Mouse (Mus musculus) cerebellum, adult 8-10 months (tissue): ENCODE data around the gene Commd7.
A peak's percentile ranks its signal among the peaks of the same experiment; 100 is the strongest.
"Not testable (repeated sequence)": the region's sequence is repeated elsewhere in the genome, so short reads cannot be mapped to it uniquely, and the experiment has no call there.

ENCODE experiments used
- DNase-seq: peaks from one replicate; pipeline ENCODE4 v3.0.0; 2022

Commd7 gene

DNA sequence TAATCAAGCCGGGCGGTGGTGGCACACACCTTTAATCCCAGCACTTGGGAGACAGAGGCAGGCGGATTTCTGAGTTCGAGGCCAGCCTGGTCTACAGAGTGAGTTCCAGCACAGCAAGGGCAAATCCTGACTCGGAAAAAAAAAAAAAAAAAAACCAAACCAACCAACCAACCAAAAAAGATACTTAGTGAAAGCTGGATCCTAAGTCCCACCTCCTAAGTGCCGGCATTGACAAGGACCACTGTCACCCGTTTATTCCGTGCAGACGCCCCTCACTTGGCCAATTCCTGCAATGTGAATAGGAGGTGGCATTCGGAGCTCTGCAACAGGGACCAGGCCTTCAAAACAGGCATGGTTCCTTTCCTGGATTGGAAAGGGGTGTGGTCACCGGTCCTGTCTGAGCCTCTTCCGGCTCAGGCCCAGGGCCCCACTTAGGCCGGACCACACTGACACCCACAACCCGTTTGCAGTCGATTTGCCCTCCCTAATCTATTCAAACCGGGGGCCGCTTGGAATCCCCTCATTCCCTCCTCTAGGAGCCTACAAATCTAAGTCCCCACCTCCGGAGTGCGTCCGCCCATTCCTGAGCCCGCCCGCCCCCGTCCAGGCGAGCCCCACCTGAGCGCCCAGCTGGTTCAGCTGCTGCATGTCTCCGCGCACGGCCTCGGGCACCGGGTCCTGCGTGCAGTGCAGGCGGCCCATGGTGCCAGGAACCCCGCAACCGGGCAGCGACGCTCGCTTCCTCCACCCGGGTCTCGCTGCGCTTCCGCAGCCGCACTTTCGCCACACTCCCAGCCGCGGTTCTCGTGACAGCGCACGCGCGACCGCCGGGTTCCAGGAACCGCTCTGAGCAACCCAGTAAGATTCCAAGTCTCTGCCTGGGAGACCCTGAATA is at the start of gene Commd7:
TSS of gene Commd7 (minus strand) at position 806 of the 895 bp plus-strand sequence.
- peak; percentile 86 for DNase-seq

DNA sequence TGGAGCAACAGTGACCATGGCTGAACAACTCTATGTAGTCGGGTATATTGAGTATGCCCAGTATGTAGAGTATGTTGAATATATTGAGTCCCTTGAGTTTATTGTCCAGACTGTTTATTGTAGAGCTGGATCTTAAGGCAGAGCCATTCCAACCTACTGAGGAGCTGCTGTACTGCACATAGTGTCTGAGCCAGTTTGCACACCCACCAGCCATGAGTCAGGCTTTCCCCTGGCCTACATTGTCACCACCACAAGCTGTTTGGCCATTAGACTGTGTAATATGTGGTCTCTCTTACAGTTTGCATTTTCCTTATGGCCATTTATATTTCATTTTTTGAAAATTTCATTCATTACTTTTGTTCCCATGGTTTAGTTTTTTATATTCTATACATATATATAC is 47.4 kb upstream of the Commd7 start:
- DNase-seq = no peak

DNA sequence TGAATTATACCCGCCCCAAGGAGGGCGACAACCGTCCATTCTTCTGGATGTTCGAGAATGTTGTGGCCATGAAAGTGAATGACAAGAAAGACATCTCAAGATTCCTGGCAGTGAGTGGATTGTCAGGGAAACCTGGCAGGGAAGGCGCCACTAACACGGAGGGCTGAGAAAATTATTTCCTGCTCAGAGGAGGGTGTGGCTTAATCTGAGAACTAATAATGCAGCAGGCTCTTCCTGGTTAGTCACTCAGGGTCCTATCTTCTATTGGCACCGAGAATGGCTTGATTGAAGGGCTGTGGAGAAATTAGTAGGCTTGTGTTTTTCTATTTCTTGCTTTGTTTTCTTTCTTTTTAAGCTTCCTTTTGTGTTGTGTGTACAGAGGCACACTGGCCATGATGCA is 45.0 kb upstream of the Commd7 start:
- no peak for DNase-seq

DNA sequence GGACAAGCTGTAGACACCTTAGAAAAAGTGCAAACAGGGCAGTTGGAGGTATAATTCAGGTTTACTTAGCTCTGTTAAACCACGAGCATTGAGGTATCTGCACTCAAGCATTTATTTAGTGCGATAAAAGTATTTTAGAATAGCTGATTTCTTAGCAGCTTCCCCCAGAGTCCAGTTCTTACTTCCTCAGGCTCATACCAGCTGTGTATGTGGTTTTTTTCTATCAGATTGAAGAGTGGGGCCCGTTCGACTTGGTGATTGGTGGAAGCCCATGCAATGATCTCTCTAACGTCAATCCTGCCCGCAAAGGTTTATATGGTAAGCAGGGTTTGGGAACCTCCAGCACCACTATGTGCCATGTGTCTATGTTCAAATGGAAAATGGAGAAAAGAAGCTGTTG is 44.4 kb upstream of the Commd7 start:
- DNase-seq = no peak

DNA sequence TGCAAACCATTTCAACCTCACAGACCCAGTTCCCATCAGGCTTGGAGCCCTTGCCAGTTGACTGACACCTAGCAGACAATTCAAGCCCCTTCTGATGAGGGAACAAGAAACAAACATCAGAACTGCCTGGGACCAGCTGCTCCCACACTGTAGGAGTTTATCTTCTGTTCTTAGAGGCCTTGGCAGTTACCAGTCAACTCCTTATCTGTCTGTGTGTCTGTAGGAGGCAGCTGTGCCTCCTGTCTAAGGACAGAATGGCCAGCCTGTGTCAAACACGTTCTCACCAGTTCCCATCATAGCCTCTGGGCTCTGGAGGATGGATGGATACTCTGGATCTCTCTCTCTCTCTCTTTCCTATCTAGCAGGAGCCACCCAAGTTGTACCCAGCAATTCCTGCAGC is 42.8 kb upstream of the Commd7 start:
- not testable (repeated sequence) for DNase-seq

DNA sequence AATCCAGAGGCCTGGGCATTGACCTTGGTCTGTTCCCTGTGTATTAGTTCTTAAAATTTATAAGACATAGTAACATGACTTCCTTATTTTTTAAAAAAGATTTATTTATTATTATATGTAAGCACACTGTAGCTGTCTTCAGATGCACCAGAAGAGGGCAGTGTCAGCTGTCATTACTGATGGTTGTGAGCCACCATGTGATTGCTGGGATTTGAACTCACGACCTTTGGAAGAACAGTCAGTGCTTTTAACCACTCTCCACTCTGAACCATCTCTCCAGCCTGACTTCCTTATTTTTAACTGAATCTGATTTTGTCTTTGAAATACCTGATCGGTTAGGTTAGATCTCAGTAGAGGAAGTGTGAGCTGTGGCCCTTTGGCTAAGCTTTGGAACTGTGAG is 40.0 kb upstream of the Commd7 start:
- no peak for DNase-seq

DNA sequence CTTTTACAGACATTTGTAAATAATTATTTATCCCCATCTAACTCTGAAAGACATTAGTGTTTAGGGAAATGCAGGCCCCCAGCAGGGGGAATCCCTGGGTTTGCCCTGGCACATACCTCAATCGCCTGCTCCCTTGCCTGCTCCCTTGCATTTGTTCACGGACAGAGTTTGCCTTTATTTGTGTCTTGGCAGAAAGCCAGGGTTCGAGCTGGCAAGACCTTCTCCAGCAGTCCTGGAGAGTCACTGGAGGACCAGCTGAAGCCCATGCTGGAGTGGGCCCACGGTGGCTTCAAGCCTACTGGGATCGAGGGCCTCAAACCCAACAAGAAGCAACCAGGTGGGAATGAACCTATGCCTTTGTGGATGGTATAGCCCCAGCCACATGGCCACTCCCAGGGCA is 37.5 kb upstream of the Commd7 start:
- no peak for DNase-seq

DNA sequence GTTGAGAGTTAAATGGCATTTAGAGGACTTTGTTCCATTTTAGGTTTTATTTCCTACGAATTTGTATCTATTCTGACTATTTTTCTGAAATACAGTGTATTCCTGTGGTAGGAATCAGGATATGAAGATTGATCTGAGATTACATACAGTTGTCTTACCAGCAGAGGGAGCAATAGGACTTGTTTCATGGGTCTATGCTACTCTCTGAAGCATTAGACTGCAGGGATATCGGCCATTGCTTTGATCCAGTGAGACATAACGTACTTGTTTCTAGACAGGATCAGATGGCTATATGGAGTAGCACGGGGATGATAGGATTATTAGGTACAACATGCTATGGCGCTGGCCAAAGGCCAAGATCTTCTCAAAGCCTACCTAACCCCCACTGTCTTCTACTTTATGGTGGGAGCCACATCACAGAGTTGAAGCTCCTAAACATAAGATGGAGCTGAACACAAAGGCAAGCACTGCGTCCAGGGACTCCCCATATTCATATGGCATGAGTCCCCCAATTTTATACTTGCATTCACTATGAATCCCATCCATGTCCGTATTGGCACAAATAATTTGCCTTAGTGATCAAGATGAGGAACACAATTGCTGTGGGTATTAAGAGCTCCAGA is 36.3 kb upstream of the Commd7 start:
- peak; percentile 36 for DNase-seq

DNA sequence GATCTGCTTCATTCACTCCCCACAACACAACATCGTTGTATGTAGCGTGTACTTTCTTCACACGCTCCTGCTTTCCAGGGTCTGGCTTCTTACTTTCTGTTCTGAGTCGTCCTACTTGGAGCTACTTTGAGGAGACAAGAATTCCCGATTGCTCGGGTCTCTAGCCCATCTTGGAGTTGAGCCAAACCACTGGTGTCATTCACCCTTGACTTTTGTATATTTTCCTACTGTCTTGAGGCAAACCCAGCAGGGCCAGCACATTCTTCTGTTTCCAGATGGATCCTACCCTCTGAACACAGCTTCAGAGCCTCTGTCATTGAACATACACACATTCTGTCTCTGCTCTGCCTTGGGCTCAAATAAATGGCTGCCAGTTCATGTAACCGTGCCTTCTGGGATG is 32.8 kb upstream of the Commd7 start:
- DNase-seq = no peak

DNA sequence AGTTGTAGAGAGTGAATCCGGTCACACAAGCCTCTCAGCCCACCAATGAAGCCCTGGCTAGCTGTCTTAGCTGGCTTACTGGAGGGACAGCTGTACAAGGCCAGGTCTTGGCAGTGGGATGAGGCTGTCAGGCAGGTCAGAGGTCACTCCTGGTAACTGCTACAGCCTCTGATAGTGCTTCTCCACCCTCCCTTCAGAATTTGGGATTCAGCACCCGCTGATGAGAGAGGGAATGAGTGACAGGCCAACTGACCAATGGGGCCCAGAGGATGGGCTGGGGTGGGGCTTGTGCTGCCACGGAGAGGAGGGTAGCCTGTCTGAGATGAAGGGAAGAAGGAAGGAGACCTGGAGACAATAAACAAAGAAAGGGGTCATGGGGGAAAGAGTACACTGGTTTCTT is 28.0 kb upstream of the Commd7 start:
- DNase-seq = no peak

DNA sequence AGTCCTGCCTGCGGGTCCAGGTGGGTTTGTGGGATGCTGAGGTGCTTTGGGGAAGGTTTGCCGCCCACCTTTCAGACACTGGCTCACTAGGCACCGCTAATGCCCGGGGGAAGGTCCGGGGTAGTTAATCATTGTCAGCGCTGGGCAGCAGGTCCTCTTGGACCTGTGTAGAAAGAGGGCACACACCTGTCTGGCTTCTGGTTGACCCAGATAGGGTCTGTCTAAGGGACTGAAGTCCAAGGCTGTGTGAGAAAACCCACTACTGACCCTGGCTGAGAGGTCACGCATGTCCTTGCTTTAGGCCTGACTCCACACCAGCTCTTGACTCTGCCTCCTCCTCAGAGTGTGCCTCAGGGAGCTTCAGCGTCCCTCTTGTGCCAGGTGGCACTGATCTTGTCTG is 25.1 kb upstream of the Commd7 start:
- DNase-seq = not testable (repeated sequence)

DNA sequence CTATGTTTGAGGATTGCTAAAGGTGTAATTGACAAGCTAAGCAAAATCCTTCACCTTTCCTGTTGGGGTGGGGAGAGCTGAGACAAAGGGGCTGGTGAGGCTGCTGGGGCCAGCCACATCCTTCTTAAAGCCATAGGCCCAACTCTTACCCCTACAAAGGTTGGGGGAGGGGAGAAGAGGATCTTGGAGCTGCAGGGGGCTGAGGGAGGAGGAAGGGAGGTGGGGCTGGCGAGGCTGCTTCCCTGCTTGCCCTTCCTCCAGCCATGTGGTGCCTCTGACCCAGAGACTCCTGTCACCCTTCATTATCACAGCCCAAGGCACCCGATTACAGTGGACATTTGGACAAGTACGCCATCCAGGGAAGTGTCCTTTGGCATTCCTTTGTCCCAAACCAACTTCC is 19.1 kb upstream of the Commd7 start:
- no peak for DNase-seq

DNA sequence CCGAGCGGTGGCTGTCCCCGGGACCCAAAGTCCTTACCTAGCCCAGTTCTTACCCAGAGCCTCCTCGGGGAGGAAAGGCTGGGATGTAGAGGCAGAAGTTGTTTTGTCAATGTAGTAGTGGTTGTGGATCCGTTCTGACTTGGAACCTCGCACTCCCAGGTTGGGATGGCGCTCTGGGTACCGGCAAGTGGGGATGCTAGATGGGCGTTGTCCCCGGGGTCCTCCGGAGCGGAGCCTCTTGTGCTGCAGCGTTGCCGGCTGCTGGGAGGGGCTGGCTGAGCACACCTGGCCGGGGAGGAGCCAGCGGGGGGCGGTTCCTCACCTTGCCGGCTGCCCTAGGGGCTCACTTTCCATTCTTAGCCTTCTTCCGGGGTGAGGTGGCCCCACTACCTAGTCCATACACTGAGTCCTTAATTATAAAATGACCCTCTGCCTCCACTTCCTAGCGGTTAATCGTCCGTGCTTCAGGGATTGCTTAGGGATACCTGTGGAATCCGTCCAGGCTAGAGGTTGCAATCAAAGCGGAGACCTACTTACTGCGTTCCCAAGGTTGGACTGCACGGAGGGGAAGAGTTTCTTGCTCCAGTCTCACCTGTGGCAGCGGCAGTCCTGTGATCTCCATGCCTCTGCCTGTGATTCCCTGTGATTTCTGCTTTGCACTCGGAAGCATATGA is 17.6 kb upstream of the Commd7 start:
- DNase-seq = peak; percentile 20

DNA sequence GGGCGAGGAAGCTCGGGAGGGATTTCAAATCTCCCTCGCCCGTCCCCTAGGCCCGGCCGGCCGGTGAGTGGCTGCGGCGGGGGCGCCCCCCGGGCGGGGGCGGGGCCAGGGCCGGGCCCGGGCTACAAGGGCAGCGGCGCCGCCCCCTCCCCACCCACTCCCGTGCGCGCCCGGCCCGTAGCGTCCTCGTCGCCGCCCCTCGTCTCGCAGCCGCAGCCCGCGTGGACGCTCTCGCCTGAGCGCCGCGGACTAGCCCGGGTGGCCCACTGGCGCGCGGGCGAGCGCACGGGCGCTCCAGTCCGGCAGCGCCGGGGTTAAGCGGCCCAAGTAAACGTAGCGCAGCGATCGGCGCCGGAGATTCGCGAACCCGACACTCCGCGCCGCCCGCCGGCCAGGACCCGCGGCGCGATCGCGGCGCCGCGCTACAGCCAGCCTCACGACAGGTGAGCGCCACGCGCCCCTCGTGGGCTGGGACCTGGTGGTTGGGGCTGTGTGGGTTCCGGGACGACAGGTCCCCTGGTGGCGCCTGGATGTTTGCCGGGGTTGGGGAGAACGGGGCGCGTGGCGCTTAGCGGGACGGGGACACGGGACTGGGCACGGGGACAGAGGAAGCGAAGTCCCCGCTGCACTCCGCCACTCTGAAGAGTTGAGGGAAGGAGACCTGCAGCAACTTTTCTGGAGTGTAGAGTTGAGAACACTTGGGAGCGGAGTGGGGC is 16.9 kb upstream of the Commd7 start, which contains the start of gene Dnmt3b:
TSS of gene Dnmt3b (plus strand) at position 153 of the 716 bp plus-strand sequence.
- DNase-seq = peak; percentile 52

DNA sequence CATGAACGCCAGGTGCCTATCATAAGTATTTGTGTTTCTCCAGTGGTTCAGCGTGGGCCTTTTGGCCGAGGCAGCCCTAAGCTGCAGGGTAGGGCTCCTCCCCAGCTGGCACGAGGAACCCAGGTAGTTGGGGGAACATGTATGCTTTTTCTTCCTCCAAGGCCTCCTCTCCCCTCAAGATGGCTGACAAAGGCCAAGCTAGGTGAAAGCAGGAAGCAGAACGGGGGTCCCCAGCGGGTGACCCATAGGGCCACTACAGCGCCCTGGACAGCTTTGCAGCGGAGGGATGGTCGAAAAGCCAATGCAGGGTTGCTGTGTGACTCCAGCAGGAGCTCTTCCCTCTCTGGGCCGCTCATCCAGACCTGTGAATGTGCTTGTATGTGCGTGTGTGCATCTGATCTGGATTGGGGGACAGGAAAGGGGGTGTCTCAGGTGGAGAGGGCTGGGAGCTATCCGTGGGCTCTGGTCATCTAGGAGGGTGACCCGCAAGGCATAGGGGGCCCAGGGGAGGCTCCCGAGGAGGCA is 16.3 kb upstream of the Commd7 start:
- DNase-seq = no peak

DNA sequence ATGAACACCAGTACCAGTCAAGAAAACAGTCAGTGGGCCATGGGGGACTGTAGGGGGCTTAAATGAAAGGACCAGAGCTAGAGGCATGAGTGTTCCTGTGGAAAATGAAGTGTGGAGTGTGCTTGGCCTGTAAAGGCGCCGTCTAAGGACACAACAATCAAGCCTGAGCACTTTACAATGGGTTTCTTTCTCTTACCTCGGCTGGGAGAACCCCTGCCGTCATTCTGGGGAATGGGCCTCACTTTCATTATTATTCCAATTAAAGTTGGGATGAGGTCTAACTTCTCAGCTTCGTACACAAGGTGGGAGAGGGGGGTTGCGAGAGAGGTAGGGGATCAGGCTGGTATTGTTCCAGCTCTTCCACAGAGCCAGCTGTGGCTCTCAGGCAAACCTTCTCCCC is 10.4 kb upstream of the Commd7 start:
- no peak for DNase-seq

DNA sequence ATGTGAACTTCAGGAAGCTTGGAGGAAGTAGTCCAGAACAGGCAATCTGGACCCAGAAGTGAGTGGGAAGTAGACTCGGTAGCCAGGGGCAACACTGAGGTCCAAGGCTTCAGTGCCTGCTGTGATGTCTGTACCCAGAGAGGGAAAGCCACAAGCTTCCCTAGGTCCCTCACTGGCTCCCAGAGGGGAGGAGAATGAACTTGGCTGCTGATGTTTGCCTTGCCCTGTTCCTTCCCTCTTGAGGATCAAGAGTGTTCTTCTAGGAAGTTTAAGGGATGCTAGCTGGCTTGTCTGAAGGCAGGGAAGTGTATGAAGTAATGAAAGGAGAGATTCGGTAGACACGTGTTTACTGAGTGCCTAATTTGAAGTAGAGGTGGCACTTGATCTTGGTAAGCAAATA is 9.9 kb upstream of the Commd7 start:
- no peak for DNase-seq

DNA sequence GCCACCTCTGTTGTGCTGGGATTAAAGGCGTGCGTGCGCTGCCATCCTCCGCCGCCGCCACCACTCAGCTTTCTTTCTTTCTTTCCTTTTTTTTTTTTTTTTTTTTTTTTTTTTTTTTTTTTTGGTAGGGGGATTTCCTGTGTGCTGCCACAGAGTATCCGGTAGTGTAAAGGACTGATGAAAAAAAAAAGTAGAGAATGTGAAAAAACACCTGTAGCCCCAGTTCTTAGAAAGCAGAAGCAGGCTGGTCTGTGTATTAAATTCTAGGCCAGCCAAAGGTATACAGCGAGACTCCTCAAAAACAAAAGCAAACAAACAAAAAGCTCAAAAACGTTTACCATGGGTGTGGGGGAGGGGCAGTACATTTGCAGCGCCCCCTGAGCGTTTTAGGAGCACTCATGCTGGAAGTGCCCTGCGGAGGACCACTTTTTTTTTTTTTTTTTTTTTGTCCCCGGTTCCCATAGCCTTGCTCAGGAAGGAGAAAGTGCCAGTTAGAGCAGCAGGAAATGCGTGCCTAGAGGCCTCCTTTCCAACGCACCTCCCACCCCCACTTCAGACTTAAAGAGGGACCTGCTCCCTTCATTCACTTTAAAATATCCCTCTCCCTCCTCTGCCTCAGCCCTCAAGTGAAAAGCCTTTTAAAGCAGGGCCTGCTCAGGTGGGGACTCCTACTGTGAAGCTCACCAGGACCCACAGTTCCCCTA is 6.5 kb upstream of the Commd7 start:
- no peak for DNase-seq

DNA sequence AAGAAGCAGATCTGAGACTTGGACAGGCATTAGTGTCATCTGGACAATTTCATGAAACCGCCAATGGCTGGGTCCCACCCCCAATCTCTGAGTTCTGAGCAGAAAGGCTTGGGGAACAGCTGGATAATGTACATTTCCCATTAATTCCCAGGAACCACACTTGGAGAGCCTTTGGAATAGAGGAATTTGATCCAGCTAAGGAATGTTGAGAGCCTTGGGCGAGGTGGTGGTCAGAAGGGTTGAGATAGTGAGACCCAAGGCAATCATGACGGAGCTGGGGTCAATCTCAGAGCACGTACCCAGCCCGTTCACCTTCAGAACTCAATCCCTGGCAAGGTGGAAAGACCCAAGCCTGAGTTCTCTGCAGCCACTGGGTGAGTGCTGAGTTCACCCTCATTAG is 678 bp upstream of the Commd7 start:
- DNase-seq = no peak

DNA sequence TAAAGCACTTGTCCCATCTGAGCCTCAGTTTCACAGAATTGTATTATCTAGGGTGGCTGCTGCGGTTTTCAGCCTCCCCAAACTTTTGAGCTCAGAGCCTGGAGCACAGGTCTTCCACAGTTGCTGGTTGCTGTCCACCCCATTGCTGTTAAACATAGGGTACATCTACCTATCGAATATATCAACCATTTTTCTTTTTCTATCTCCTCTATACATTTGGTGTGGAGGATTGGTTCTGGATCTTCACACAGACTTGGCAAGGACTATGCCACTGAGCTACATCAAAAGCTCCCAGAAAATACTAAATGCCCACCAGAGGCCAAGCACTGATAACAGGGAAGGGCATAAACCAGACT is 268 bp upstream of the Commd7 start:
- DNase-seq = no peak

DNA sequence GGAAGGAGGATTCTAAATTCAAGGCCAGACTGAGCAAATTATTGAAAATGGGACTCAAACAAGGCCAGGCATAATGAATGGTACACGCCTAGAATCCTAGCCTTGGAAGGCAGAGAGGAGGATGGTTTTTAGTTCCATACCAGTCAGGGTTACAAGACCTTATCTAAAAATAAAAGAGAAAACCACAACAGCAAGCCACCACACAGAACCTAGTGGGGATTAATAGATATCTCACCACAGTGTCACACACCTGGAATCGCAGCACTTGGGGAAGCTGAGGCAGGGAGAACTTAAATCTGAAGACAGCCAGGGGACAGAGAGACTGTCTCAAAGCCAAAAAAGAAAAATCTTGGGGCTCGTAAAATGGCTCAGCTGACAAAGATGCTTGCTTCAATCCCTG is 1.6 kb downstream of the Commd7 start:
- no peak for DNase-seq

DNA sequence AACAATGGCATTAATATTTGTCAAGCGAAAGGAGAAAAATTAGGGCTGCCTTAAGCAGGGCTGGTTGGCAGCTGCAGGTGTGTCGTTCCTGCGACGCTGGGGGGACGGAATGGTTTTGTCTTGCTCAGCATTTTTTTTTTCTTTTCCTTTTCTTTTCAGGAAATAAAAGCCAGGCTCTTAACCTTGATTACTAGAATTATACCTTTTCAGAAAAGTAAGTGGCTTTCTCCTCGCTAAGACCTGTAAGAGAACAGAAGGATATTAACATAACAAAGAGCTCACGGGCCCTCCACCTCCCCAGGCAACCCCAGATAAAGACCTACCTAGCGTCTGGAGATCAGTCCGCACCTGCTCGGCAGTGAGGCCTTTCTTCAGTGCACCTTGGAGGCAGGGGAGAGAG is 10.1 kb downstream of the Commd7 start:
- DNase-seq = no peak
